Mouse (Mus musculus): Measurements from ENCODE around the gene Ins2.

DNA sequence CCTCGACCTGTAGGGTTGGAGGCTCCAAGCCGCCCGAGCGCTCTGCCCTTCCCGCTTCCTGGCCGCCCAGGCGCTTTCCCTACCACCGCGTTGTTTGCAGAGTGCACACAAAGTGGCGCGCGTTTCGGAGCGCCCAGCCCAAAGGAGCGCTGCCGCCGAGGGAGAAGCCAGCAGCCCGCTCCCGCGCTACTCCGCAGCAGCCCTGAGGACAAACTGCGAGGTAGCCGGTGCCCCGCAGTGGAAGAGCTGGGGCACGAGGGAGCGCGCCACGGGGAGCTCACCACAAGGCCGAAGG lies 82.6 kb downstream of the Ins2 start:
- TF ChIP-seq CHD2 (IDR thresholded peaks at IDR 0.05; ENCODE audit: low read depth, low read length) (no peak), ZNF384 (IDR thresholded peaks at IDR 0.05; ENCODE audit: low read depth, low read length) (no peak), HCFC1 (IDR thresholded peaks at IDR 0.05; ENCODE audit: borderline replicate concordance, insufficient read depth, low read length) (no peak)
